Mouse (Mus musculus) kidney, postnatal 0 days (tissue): ENCODE measurements around the gene Tjap1. TPM values are rescaled to one million over a fixed set of nuclear protein-coding genes. Genes with fewer than 3 reads are reported as not detected.

Experiments used
- ATAC-seq: fragments of 200-750 bp; cut with Nextera tagmentation; replicated peaks from 2 replicates; pipeline ENCODE4 v1.8.0; 2017; ENCODE audit warnings: low read depth, moderate number of reproducible peaks, moderate TSS enrichment, moderate library complexity; ENCODE audit not compliant: low FRiP score
- DNase-seq: peaks from one replicate; pipeline ENCODE4 v3.0.0-alpha.2; 2016; ENCODE audit warnings: low spot score
- H3K27ac ChIP-seq: fragments of 300-500 bp; sonication (generic); 2 replicates; pipeline ENCODE4 v1.5.1; 2014; ENCODE audit warnings: mild to moderate bottlenecking
- H3K27me3 ChIP-seq: fragments of 300-500 bp; sonication (generic); 2 replicates; pipeline ENCODE4 v1.6.1; 2014; ENCODE audit warnings: low read length, mixed read lengths; ENCODE audit not compliant: insufficient read depth
- H3K36me3 ChIP-seq: fragments of 300-500 bp; sonication (generic); 2 replicates; pipeline ENCODE4 v1.6.1; 2014; ENCODE audit warnings: low read length, mixed read lengths; ENCODE audit not compliant: insufficient read depth
- H3K4me1 ChIP-seq: fragments of 300-500 bp; sonication (generic); replicated peaks from 2 replicates; pipeline ENCODE4 v1.6.1; 2014; ENCODE audit warnings: antibody characterized with exemption, low read length, mixed read lengths; ENCODE audit not compliant: insufficient read depth
- H3K4me2 ChIP-seq: fragments of 300-500 bp; sonication (generic); 2 replicates; pipeline ENCODE4 v1.6.1; 2014; ENCODE audit warnings: mild to moderate bottlenecking, low read length, moderate library complexity, mixed read lengths
- H3K4me3 ChIP-seq: fragments of 300-500 bp; sonication (generic); replicated peaks from 2 replicates; pipeline ENCODE4 v1.5.1; 2014; ENCODE audit warnings: low read depth, low read length
- H3K9ac ChIP-seq: fragments of 300-500 bp; sonication (generic); 2 replicates; pipeline ENCODE4 v1.6.1; 2014; ENCODE audit warnings: low read depth, low read length
- H3K9me3 ChIP-seq: fragments of 300-500 bp; sonication (generic); replicated peaks from 2 replicates; pipeline ENCODE4 v1.6.1; 2016; ENCODE audit warnings: low read length, inconsistent platforms, mixed read lengths
- CTCF ChIP-seq: IDR thresholded peaks from 2 replicates; pipeline ENCODE4 v1.5.1; 2016; ENCODE audit warnings: antibody characterized with exemption, low read depth, mild to moderate bottlenecking, moderate library complexity
- WGBS: fragments of 180-500 bp; shearing (Covaris S2); extraction: QIAGEN DNeasy Blood & Tissue Kit; methylation state at CpG from one replicate; pipeline ENCODE4 v1.1.7; 2014; 5-methylcytosine and 5-hydroxymethylcytosine counted together
- polyA plus RNA-seq: library from polyadenylated mRNA; unstranded; fragments of >200 nt; fragmentation: Nextera tagmentation; extraction: Ambion mirVana; gene quantifications from 2 replicates; pipeline ENCODE4 v1.2.1, GENCODE M21; 2015

The Tjap1 gene
- polyA plus RNA-seq: 28.2 and 28.4 TPM in 2 replicates

DNA sequence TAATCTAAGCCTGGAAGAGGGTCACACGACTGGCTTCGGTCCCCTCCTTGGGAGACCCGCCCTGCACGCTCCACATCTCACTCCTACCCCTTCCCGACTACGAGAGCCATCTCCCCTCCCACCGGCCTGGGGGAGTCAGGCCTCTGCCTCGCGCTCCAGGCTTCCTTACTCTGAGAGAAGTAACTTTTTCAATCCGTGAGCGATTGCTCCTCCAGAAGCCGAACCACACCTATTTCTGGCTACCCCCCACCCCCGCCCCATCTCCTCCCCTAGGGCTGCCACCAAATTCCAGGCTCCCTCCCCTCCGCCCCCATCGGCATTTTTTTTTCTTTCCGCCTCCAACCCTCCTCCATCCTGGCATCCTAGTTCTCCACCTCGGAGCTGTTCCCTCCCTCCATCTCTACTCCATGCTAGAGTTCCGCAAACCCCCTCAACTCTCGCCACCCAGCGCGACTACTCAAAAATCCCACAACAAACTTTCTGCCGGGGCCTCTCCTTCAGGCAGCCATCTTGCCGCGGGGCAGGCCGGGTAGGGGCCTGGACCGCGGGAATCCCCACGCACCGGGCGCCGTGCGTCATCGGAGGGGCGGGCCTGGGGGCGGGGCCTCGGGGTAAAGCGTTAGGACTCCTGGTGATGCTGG lies at the start of gene Tjap1:
Gene Tjap1 (minus strand): TSS at position 544 of the 641 bp plus-strand sequence.
- peak within 1 kb of the TSS; percentile 90 for H3K27ac ChIP-seq
- peaks cover 9% of the 10 kb centered on the region; the same call in 1 of the 2 replicates for H3K4me1 ChIP-seq
- peak within 1 kb of the TSS; percentile 95 for H3K4me2 ChIP-seq
- H3K9me3 ChIP-seq: no peaks in the 10 kb centered on the region
- DNase-seq (peak; percentile 93), ATAC-seq (peak; percentile 96)
- H3K9ac ChIP-seq: peak within 1 kb of the TSS; percentile 83
- H3K27me3 ChIP-seq: no peaks in the 10 kb centered on the region
- no peak for TF ChIP-seq CTCF
- WGBS: under 1% methylated on average over 37 of the region's 37 CpGs
- H3K4me3 ChIP-seq: peak within 1 kb of the TSS; percentile 61
- H3K36me3 ChIP-seq: 0 out of 2 replicates have a peak, but pooled peaks cover 4% of the 10 kb centered on the region

DNA sequence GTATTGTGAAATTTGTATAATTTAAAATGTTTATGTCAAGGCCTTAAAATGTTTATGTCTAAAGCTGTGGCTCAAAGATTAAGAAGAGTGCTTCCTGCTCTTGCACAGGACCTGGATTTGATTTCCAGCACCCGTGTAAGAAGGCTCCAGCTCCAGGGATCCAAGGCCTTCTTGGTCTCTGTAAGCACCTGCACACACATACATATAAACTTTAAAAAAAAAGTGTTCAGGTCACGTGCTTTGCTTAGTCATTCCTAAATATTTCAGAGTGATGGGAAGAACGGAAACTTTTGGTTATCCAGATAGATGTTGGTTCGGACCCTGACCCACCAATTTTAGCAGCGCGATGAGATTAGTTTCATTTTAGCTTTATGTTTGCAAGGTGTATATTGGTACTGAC lies 45.9 kb upstream of the Tjap1 start:
- H3K4me1 ChIP-seq: no peaks in the 10 kb centered on the region; the same call in 1 of the 2 replicates
- no peak overlapping the region for H3K4me3 ChIP-seq
- ATAC-seq (no peak), DNase-seq (no peak)
- no peak overlapping the region for H3K27ac ChIP-seq
- H3K9ac ChIP-seq: no peak overlapping the region
- H3K4me2 ChIP-seq: peak overlapping the region; percentile 81
- WGBS: 75% methylated on average over 6 of the region's 6 CpGs
- H3K27me3 ChIP-seq: no peaks in the 10 kb centered on the region
- no peaks in the 10 kb centered on the region for H3K9me3 ChIP-seq
- no peaks in the 10 kb centered on the region for H3K36me3 ChIP-seq
- no peak for TF ChIP-seq CTCF

DNA sequence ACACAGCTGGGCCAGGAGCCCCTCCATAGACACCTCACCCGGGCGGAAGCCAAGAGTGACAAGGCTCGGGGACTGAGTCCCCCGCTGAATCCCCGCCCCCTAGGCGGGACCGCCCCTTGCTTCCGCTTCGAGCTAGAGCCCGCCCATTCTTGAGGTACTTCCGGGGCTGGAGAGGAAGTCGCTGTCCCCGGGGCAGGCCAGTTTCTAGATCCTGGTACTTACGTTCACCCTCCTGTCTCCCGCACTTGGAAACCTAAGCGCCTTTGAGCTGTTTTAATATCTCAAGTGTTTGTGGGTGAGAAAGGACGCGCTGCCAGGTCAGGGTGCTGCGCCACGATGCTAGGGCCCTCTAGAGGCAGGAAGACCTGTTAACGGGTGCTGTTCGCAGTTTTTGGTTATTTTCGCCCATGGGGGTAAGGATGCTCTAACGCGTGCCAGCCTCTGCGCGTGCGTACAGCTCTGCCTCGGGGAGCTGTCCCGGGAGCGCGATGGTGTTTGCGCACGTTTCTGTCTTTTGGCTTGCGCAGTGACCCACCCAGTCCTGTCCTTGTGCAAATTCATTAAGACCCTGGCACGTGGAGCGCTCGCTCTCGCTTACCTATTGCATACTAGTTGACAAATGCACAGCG lies 45.2 kb upstream of the Tjap1 start, which contains the start of gene Abcc10:
Gene Abcc10 (minus strand): TSS at position 447 of the 629 bp plus-strand sequence.
- Histone ChIP-seq H3K27ac (peak within 1 kb of the TSS; percentile 89), H3K4me3 (peak within 1 kb of the TSS; percentile 66), H3K9ac (peak within 1 kb of the TSS; percentile 79), H3K4me1 (no peaks in the 10 kb centered on the region; the same call in 1 of the 2 replicates), H3K4me2 (peak within 1 kb of the TSS; percentile 81), H3K36me3 (0 out of 2 replicates have a peak, but pooled peaks cover 2% of the 10 kb centered on the region), H3K27me3 (no peaks in the 10 kb centered on the region), H3K9me3 (no peaks in the 10 kb centered on the region)
- ATAC-seq (peak; percentile 97), DNase-seq (peak; percentile 99)
- TF ChIP-seq CTCF: peak; percentile 63
- WGBS: under 1% methylated on average over 34 of the region's 40 CpGs

DNA sequence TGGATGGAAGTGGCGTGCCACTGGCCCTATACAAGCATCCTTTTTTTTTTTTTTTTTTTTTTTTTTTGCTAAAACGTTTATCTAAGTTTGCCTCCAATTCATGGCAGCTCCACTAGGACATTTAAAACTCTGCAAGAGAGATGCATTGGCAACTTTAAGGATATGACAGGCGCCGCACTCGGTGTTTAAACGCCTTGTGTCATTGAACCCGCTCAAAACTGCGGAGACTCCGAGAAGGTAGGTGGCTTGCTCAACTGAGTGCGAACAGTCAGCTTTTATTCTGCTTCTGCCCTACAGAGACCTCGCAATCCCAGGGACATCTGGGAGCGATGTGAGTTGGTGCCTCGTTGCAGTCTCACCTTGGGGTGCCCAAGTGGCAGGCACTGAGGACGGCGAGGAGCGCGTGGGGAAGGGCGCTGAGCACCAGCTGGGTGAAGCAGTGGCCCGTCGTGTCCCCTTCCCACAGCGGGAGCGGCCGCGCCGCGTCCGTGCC lies 44.6 kb upstream of the Tjap1 start:
- H3K36me3 ChIP-seq: 0 out of 2 replicates have a peak, but pooled peaks cover 2% of the 10 kb centered on the region
- under 1% methylated on average over 27 of the region's 27 CpGs for WGBS
- ATAC-seq (no peak), DNase-seq (no peak)
- peak overlapping the region; percentile 89 for H3K27ac ChIP-seq
- H3K9ac ChIP-seq: peak overlapping the region; percentile 79
- no peaks in the 10 kb centered on the region for H3K9me3 ChIP-seq
- peak overlapping the region; percentile 81 for H3K4me2 ChIP-seq
- no peaks in the 10 kb centered on the region; the same call in 1 of the 2 replicates for H3K4me1 ChIP-seq
- no peaks in the 10 kb centered on the region for H3K27me3 ChIP-seq
- peak overlapping the region; percentile 66 for H3K4me3 ChIP-seq
- TF ChIP-seq CTCF: no peak

DNA sequence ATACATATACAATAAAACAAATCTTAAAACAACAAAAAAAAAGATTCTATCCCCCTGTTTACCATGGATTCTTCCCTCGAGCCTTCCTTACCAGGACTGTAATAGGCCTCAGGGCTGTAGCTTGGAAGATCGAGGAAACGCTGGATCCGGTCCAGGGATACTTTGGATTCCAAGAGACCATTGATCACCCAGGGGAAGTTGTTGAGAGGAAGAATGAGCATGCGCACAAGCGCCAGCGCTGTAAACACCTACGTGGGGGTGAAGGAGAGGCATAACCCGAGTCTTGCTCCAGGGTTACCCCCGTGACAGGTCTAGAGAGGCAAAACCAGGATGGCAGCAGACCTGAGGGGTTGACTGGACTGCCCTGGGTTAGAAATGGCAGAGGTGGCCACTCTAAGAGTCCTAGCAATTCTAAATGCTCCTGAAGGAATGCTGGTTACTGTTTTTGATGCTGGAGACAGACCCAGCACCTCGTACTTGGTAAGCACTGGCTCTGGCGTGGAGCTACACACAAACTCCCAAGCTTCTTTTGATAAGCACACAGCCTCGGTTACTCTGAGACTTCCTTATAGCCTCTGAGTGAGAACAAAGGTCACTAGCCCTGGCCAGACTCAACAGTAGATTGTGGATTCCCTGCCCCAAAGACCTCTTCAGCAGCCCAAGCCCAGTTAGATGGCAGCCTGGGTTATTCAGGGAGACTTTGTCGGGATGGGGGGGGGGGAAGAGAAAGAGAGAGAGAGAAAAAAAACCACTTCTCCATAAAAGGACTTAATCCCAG lies 39.4 kb upstream of the Tjap1 start:
- DNase-seq: no peak
- ATAC-seq: no peak
- 87% methylated on average over 14 of the region's 14 CpGs for WGBS
- Histone ChIP-seq H3K9ac (no peak overlapping the region), H3K4me1 (no peaks in the 10 kb centered on the region; the same call in 1 of the 2 replicates), H3K27me3 (no peaks in the 10 kb centered on the region), H3K4me2 (no peak overlapping the region), H3K4me3 (no peak overlapping the region), H3K27ac (no peak overlapping the region), H3K36me3 (0 out of 2 replicates have a peak, but pooled peaks cover 2% of the 10 kb centered on the region), H3K9me3 (no peaks in the 10 kb centered on the region)
- TF ChIP-seq CTCF: no peak

DNA sequence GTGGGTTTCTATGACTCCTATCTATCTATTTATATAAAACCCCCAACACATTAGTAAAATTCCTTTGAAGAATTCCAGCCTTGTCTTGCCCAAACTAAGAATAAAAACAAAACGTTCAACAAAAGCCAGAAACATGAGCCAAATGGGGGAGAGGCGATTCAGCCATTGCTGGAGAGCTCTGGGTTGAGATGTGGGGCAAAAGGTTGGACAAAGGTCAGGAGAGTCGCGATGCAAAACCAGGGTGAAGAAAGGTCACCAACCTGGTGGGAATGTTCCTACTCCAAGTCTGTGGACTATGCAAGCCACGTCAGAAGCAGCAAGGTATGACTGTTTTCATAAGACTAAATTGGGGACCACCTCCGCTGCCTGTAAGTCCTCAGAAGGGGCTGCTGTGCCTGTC lies 37.7 kb upstream of the Tjap1 start:
- no peak for TF ChIP-seq CTCF
- Histone ChIP-seq H3K27ac (no peak overlapping the region), H3K4me3 (no peak overlapping the region), H3K4me2 (no peak overlapping the region), H3K9ac (no peak overlapping the region), H3K27me3 (no peaks in the 10 kb centered on the region), H3K36me3 (0 out of 2 replicates have a peak, but pooled peaks cover 2% of the 10 kb centered on the region), H3K4me1 (no peaks in the 10 kb centered on the region), H3K9me3 (no peaks in the 10 kb centered on the region)
- DNase-seq (no peak), ATAC-seq (no peak)
- 50% methylated on average over 6 of the region's 6 CpGs for WGBS
